Mouse (Mus musculus): ENCODE results near the gene Olfr1164.

The Olfr1164 gene

DNA sequence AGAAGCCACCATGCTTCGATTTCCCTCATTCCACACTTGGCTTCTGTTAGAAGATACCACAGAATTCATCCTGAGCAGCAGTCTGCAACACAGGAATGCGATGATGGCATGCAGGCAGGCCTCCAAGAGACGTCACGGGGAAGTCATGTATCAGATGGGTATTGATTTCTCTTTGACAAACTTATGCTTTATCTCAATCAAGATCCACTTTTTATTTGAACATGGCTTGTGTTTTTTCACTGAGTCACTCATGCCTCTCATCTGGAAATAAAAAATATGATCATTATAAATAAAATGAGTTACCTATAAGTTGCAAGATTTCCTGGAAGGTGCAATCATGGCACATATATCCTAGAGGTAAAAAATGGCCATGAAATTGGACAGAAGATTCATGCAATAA lies at the start of gene Olfr1164:
Olfr1164 (minus strand) TSS at position 101 of the 400 bp plus-strand sequence.
- ATAC-seq (ENCODE audit: insufficient number of reproducible peaks, low FRiP score, low TSS enrichment): no peak

DNA sequence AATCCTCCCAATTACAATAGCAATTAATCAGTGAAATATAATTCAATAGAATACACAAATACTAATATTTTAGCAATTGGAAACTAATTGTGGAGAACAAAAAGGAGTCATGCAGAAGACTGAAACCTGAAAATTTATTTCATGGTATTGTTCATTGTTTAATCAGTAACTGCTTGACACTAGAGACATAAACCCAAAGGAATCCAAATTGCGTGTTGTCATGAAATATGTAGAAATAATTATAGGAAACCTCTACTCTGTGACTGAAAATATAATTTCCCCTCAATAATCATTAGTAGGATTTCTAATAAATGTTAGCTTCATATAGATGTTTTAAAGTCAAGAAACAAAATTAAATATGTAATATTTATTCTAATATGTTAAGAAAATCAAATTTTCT lies 34.4 kb upstream of the Olfr1164 start, which contains the start of gene Olfr1166:
Olfr1166 (minus strand) TSS at position 101 of the 400 bp plus-strand sequence.
- ATAC-seq (ENCODE audit: insufficient number of reproducible peaks, low FRiP score, low TSS enrichment): no peak

DNA sequence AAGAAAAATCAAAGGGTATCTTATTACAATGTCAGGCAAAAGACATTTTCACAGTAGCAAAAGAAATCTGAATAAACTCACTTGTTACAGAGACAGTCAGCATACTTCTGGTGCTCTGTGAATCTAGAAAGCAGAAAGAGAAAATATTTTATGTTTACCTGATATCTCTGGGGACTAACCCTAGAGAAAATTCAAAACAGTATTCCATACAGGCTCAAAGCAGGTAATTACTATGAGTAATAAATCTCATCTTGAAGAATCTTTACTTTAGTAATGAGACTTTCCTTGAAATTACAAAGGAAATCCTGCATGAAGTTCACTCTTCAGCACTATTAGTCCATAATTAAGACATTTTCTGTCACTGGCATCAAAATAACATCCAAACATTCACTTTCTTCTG lies 22.0 kb downstream of the Olfr1164 start, which contains the start of gene Olfr1163:
Olfr1163 (minus strand) TSS at position 101 of the 400 bp plus-strand sequence.
- no peak for ATAC-seq (ENCODE audit: insufficient number of reproducible peaks, low FRiP score, low TSS enrichment)

DNA sequence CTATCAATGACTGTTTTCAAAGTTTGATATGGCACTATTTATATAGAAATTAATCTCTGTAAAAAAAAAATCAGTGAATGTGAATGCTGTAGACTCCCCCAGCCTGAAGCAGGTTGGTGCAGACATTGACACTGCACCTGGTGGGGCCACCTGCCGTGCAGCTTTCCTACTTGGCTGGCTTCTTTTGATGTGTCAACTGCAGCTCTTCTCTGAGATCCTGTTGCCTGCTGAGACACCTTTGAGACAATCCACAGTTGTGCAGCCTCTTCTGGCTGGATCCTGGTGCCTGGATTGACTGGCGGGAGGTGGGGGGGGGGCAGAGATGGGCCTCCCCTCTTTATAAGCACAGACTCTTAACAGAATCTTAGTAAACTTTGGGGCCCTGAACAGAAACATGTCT lies 30.2 kb downstream of the Olfr1164 start:
- ATAC-seq (ENCODE audit: insufficient number of reproducible peaks, low FRiP score, low TSS enrichment): no peak

DNA sequence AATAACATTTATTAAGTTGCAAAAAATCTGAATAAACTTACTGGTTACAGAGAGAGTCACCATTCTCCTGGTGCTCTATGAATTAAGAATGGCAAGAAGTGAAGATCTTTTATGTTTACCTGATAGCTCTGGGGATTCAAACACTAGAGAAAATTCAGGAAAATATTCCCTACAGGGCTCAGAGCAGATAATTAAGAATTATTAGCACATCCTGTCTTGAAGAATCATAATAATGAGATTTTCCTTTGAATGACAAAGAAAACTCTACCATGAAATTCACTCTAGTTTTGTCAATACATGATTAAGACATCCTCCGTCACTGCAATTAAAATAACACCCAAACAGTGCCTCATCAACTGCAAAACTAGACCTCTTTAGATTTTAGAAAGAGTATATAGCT lies 42.7 kb downstream of the Olfr1164 start, which contains the start of gene Olfr1162:
Olfr1162 (minus strand) TSS at position 101 of the 400 bp plus-strand sequence.
- no peak for ATAC-seq (ENCODE audit: insufficient number of reproducible peaks, low FRiP score, low TSS enrichment)
